Mouse (Mus musculus): Measurements from ENCODE around the gene Bcl7b.

DNA sequence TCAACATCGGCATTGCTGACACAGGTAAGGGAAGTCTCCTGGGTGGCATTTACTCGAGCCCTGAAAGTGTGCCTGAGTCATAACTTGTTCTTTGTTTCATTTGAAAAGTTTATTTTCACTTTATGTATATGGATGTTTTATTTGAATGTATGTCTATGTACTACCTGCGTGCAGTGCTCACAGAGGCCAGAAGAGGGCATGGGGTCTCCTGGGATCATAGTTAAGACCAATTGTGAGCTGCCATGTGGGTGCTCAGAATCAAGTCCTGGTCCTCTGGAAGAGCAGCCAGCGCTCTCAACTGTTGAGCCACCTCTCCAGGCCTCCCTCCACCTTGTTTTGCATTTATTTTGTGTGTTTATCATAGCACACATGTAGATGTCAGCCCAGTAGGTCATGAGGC is 11.6 kb upstream of the Bcl7b start:
- TF ChIP-seq CHD2 (IDR thresholded peaks at IDR 0.05; ENCODE audit: low read depth, low read length) (no peak), ZNF384 (IDR thresholded peaks at IDR 0.05; ENCODE audit: low read depth, low read length) (no peak)

Measured in ES-E14 (cell line).